Mouse (Mus musculus): ENCODE results near the gene Anapc15.

Gene Anapc15

GRCm38 (mm10) chr7:101847934-101848333 is 15.6 kb upstream of the Anapc15 start:
- no peak for DNase-seq (ENCODE audit: extremely low spot score, low read depth, low spot score)

- no peak for DNase-seq (ENCODE audit: extremely low spot score, low read depth, low spot score)
Measured at GRCm38 (mm10) chr7:101851689-101852088, 11.8 kb upstream of the Anapc15 start.

GRCm38 (mm10) chr7:101852846-101853245 is 10.7 kb upstream of the Anapc15 start:
- DNase-seq (ENCODE audit: extremely low spot score, low read depth, low spot score): no peak

- no peak for DNase-seq (ENCODE audit: extremely low spot score, low read depth, low spot score)
Measured at GRCm38 (mm10) chr7:101853816-101854215, 9.7 kb upstream of the Anapc15 start.

- DNase-seq (ENCODE audit: extremely low spot score, low read depth, low spot score): no peak
Measured at GRCm38 (mm10) chr7:101857094-101857493, 6.4 kb upstream of the Anapc15 start, which contains the start of gene Folr2. Folr2 (minus strand) TSS chr7:101857194.

GRCm38 (mm10) chr7:101858362-101858761 is 5.2 kb upstream of the Anapc15 start:
- no peak for DNase-seq (ENCODE audit: extremely low spot score, low read depth, low spot score)

GRCm38 (mm10) chr7:101860978-101861377 is 2.5 kb upstream of the Anapc15 start:
- DNase-seq (ENCODE audit: extremely low spot score, low read depth, low spot score): no peak

GRCm38 (mm10) chr7:101862291-101862690 is 1.2 kb upstream of the Anapc15 start:
- no peak for DNase-seq (ENCODE audit: extremely low spot score, low read depth, low spot score)

GRCm38 (mm10) chr7:101866491-101867265 is 3.2 kb downstream of the Anapc15 start:
- DNase-seq (ENCODE audit: extremely low spot score, low read depth, low spot score): no peak

GRCm38 (mm10) chr7:101867482-101867881 is 4.0 kb downstream of the Anapc15 start:
- no peak for DNase-seq (ENCODE audit: extremely low spot score, low read depth, low spot score)

GRCm38 (mm10) chr7:101868241-101869162 is 5.0 kb downstream of the Anapc15 start:
- no peak for DNase-seq (ENCODE audit: extremely low spot score, low read depth, low spot score)

GRCm38 (mm10) chr7:101869163-101869500 is 5.6 kb downstream of the Anapc15 start:
- DNase-seq (ENCODE audit: extremely low spot score, low read depth, low spot score): no peak

GRCm38 (mm10) chr7:101870629-101871028 is 7.1 kb downstream of the Anapc15 start, which contains the start of gene Folr1:
Folr1 (minus strand) TSS chr7:101870788.
- DNase-seq (ENCODE audit: extremely low spot score, low read depth, low spot score): no peak

- no peak for DNase-seq (ENCODE audit: extremely low spot score, low read depth, low spot score)
Measured at GRCm38 (mm10) chr7:101871296-101871695, 7.8 kb downstream of the Anapc15 start.

GRCm38 (mm10) chr7:101875978-101876377 is 12.5 kb downstream of the Anapc15 start:
- DNase-seq (ENCODE audit: extremely low spot score, low read depth, low spot score): no peak

- DNase-seq (ENCODE audit: extremely low spot score, low read depth, low spot score): no peak
Measured at GRCm38 (mm10) chr7:101880855-101881254, 17.3 kb downstream of the Anapc15 start.

- no peak for DNase-seq (ENCODE audit: extremely low spot score, low read depth, low spot score)
Measured at GRCm38 (mm10) chr7:101882413-101883154, 19.1 kb downstream of the Anapc15 start.

- DNase-seq (ENCODE audit: extremely low spot score, low read depth, low spot score): no peak
Measured at GRCm38 (mm10) chr7:101884160-101884559, 20.6 kb downstream of the Anapc15 start.

- no peak for DNase-seq (ENCODE audit: extremely low spot score, low read depth, low spot score)
Measured at GRCm38 (mm10) chr7:101886274-101886673, 22.8 kb downstream of the Anapc15 start.

- DNase-seq (ENCODE audit: extremely low spot score, low read depth, low spot score): no peak
Measured at GRCm38 (mm10) chr7:101888460-101888859, 24.9 kb downstream of the Anapc15 start.

- no peak for DNase-seq (ENCODE audit: extremely low spot score, low read depth, low spot score)
Measured at GRCm38 (mm10) chr7:101895695-101896094, 32.2 kb downstream of the Anapc15 start.
